Mouse (Mus musculus) natural killer cell, adult 2 months (primary cell): ENCODE results near the gene Fkbp1b.
"Not testable (repeated sequence)": the region's sequence is repeated elsewhere in the genome, so short reads cannot be mapped to it uniquely, and the experiment has no call there.

Experiments
- DNase-seq, 2 experiments: peaks; one replicate each; pipeline ENCODE4 v3.0.0; 2022; ENCODE audit warnings: low spot score in 2 of 2

Fkbp1b gene

DNA sequence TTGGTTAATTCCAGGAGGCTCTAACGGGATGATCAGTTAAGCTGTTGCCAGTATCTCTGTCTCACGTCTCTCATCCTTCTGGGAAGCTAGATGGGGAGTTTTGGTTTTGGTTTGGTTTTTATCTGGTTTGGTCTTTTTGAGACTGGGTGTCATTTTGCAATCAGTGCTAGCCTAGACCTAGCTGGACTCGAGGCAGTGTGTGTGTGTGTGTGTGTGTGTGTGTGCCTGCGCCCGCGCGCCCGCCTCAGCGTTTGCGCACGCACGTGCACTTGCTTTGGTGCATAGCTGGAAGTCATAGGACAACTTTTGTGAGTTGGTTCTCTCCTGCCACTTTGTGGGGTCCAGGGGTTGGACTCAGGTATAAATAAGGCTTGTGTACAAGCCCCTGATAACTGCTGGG lies 2.4 kb upstream of the Fkbp1b start:
- DNase-seq = peak; percentile 39 to 44

DNA sequence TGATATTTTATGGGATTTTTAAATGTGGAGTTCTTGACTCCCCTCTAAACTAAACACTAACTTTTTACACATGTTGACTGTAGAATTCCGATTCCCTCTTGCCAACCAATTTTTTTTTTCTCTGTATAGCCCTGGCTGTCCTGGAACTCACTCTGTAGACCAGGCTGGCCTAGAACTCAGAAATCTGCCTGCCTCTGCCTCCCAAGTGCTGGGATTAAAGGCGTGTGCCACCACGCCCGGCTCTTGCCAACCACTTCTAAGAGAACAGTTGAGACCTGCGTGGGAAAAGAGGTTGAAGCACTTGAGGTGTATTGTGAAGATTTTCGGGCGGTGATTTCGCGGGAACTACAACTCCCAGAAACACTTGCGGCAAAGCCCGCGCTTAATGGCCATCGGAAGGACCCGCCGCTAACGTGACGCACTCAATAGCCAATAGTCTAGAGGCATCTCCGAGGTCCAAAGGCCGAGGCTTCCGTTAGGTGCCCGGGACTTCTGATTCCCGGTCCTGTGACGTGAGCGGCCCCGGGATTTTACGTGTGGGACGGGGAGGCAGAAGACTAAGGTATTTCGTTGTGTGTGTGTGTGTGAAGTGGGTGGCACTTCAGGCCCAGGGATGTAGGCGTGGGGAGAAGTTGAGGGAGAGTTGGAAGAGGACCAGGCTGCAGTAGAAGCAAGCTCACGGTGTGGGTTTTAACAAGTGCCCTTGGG lies 1.7 kb upstream of the Fkbp1b start, which contains the start of gene Wdcp:
Gene Wdcp, plus strand, starts transcription at position 414 of the 708 bp plus-strand sequence.
- DNase-seq = peak; percentile 74 to 82

DNA sequence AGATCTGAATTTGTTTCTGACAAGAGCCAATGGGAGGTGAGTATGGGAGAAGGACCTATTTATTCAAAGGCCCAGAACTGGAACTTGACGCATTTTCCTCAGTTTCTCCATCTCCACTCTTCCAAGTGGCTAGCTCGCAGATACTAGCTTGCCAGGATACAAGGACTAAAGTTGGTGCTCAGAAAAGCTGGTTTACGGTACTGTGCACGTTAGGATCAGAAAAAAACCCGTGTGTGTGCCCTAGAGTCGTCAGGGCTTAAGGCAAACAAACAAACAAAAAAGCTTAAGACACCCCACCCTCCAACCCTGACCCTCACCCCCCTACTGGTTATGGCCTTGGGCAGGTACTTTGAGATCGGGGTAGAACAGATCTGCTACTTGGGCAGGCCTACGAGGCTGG lies 1.1 kb upstream of the Fkbp1b start:
- DNase-seq = no peak

DNA sequence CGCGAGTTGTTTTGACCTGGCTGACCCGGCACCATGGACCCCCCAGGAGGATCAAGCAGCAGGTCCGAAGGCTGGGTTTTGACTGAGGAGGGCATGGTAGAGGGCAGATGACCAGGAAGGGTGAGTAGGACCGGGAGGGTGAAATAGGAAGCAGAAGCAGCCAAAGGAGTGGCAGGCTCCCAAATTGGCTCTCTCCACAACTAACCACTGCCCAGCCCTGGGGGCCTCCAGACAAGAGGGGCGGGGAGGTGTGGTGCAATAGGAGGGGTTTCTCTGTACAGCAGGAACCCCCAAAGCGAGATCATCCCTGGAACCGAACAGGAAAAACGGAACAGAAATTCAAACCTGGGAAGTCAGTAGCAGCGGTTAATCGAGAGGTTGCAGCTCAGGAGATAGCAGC lies 650 bp downstream of the Fkbp1b start:
- no peak for DNase-seq

DNA sequence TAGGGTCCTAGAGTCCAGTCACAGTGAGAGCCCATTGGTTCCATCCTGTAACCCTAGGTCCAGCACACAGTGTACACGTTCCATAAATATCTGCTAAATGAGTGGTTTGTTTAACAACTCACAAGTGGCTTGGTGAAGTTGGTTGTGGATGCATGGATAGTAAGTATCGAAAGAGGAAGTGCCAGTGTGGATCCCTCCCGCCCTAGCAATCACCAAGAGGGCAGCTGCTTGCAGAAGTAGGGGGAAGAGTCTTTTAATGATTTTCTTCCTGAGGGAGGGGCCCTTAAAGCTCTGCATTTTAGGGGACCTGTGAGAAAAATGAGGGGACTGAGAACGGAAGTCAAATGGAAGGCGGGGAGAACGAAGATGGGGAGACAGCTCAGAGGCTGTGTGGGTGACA lies 1.4 kb downstream of the Fkbp1b start:
- DNase-seq = no peak

DNA sequence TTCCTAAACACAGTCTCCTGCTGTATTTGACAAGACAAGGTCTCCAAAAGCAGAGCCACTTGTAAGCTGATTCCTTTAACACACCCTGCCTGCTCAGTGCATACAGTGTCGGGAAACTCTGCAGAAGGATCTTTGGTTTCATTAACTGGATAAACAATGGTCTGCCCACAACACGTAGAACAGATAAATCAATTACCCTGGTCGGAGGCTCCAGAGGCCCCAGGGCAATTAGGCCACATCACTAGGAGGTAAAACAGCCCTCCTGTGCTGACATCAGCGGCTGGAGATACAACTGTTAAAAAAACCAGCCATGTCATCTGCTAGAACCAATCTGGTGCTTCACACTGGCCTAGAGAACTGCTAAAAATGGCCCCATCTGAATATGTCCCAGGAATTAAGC lies 4.4 kb downstream of the Fkbp1b start:
- DNase-seq = no peak

DNA sequence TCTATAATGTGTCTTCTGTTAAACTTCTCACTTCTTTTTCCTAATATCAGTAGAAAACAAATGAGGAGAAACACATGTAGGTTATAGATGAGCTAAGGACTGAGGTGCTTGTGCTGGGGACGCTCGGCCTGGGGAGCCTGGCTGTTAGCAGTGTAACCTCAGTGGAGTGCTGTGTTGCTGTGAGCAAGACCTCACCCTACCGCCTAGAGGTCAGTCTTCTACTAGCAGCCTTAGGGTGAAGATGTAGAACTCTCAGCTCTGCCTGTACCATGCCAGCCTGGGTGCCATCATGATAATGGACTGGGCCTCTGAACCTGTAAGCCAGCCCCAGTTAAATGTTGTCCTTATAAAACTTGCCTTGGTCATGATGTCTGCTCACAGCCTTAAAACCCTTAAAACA lies 14.1 kb downstream of the Fkbp1b start:
- DNase-seq = no peak

DNA sequence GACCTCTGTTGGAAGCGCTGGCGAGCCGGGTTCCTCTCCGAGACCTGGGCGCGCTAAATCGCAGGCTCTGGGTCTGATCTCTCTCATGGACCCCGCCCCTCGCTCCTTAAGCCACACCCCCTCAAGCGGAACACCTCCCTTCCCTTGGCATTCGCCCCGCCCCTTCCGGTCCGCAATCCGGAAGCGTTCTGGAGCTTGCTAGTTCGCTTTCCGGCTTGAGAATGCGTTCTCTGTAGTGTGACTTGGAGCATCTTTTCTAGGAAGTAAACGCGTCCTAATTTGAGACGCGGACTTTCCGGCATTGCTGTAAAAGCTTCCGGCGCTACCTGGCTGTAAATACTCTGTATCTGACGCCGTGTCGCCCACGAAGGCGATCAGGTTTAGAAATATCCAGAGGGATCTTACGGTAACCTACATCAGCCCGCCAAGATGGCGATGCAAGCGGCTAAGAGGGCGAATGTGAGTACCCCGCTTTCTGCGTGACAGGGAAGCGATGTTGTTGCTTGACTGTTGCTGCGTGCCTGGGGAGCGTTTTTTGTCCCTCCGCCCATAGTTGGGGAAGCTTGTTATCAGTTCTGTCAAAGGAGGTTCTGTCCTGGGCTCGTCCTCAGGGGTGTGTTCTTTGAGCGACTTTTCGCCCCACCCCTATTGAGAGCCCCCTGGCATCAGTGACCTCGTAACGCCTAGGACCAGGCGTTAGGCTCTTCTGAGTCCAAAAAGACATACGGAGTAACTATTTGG lies 23.9 kb downstream of the Fkbp1b start, which contains the start of gene Sf3b6:
Gene Sf3b6, plus strand, starts transcription at position 184 of the 741 bp plus-strand sequence.
- DNase-seq = peak; percentile 99

DNA sequence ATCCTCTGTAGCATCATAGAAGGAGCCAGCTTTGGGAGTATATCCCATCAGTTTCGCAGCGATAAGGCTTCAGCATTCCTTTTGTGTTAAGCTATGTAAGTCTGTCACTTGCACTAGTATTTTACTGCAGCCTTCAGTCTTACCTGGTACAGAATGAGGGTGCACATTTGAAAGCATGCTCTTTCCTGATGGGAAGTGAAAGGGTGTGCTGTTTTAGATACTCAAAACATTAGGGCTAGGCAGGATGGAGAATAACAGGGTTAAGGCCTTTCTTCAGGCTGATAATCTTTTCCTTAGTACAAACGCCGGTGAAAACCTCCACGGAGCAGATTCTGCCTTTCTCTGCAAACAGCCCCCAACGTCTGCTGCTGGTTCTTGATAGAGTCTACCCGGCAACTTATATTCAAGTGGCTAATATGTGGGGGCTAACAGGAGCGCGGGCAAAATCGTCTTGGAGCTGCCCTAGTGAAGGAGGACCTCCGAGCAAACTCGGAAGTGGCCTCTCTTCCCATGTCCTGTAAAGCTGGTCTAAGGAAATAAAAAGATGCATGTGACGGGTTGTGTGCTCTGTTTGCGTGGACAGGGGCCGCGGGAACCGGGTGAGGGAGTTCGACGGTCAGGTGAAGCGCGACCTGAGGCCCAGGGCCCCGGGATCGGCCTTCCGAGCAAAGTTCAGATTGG lies 24.6 kb downstream of the Fkbp1b start:
- DNase-seq = no peak

DNA sequence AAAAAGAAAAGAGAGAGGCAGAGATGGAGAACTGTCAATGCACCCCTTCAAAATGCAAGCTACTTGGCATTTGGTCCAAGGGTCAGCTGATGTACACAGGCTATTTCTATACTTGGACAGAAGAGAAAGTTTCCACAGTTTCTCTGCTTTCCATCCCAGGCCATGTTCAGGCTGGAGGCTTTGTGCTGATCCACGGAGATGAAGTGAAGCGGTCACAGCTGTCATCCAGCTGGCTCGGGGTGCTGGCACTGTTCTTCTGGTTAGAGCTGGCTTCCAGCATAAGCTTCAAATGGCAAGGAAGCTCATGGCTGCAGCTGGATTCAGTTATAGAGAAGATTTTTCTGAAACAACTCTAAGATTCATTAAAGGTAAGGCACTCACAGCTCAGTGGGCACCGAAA lies 27.8 kb downstream of the Fkbp1b start:
- no peak for DNase-seq

DNA sequence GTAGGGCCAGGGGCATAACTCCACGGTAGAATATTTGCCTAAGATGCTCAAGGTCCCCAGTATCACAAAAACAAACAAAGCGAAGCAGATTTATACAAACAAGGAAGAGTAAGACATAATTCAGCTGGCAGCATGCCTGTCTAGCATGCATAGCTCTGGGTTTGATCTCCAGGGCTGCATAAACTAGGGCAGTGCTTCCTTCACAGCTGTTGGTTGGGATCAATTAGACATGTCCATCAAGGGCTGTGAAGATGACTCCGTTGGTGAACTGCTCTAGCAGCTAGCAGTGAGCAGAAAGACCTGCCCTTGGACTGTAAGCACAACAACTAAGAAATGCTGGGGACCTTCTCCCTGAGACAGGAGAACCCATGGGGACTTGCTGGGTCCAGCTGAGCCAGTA lies 29.7 kb downstream of the Fkbp1b start:
- no peak for DNase-seq

DNA sequence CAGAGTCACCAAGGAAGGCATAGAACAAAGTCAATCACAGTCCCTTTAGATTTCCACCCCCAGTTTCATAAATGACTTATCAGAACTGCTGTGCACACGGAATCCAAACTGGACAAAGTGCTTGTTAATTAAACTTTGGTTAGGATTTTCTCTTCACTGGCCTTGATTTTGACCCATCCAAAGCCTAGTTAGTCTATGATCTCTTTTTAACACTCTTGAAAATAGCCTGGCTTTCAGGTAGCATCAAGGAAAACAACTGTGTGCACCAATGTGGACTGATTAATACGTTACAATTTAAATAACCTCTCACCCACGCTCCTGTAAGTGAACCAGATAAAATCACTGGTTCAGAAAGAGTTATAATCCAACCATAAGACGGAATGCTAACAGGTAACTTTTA lies 30.4 kb downstream of the Fkbp1b start:
- no peak for DNase-seq

DNA sequence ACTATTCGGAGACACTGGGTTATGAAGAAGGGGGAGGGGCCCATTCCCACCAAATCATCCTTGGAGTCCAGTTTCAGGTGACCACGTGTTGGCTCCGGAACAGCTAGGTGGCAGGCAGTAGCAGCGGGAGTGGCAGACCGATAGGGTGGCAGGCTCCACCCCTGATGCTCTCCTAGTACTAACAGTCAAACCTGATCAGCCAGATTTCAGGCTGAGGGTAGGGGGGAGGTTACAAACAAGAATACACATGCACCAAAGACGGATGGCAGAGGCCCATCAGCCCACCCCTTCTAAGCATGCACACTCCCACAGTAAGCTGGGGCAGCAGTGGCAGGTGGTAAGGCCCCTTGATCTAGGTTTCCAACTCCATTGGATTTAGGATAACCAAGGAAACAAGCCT lies 43.9 kb downstream of the Fkbp1b start:
- DNase-seq = not testable (repeated sequence)

DNA sequence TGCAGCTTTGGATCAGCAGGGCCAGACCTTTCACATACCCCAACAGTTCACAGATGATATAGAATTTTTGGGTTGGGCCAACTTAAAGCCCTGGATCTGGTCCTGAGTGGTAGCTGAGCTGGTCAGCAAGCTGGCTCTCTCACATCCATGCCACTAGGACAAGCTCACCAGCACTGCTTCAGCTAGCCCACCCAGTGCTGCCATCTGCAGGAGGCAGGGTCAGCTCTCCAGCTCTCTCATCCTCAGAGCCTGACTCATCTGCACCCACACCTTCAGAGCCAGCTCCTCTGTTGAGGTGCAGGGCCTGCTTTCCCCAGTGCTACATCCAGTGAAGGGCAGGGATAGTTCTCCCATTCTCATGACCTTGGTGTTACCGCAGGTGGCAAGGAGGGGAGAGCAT lies 47.7 kb downstream of the Fkbp1b start:
- no peak for DNase-seq

DNA sequence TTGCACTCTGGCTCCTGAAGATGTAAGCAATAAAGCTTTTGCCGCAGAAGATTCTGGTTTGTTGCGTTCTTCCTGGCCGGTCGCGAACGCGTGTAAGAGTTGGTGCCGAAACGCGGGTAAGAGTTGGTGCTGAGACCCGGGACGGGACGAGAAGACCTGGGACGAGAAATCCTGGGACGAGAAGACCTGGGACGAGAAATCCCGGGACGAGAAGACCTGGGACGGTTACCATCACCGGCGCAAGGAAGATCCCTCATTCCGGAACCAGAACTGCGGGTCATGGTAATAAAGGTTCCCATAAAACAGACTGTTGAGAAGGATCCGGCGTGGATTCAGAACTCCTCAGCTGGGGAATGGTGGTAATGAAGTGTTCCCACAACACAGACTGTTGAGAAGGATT lies 53.3 kb downstream of the Fkbp1b start:
- not testable (repeated sequence) for DNase-seq

DNA sequence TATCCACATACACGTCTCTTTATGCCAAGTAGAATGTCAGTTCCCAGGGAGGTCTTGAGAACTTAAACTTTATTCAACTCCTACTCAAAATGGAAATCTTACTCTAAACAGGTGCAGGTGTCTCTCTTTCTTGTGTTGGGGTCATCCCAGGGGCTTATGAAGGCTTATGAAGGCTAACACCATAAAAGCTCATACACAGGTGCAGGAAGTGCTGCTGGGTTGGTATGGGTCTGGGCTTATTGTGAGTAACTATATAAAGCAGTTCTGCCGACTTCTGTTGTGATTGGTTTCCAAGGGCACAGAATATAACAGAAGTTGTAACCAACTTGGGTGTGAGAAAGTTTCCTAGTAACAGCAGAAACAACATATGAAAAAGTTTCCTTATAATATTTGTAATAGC lies 56.9 kb downstream of the Fkbp1b start:
- DNase-seq = no peak

DNA sequence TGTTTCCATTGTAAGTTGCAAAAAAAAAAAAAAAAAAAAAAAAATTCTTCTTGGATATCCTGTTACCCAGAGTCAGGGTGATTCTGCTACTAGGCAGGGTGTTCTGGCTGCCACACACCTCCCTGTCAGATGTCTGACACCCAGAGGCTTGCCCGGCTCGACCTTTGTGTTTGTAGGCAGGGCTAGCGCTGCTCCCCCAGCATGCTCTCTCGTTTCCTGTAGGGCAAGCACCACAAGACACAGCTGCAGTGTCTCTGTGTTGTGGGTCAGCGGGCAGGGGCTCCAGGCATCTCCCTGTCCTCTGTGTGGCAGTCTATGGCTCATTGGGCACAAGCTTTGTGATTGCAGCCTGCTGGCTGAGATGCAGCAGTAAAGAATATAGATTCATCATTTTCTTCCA lies 57.8 kb downstream of the Fkbp1b start:
- no peak for DNase-seq
